Mouse (Mus musculus): ENCODE data around the gene Nek6.

GRCm38 (mm10) chr2:38586733-38587132 lies 75.3 kb downstream of the Nek6 start:
- TF ChIP-seq CTCF (conservative IDR thresholded peaks at IDR 0.05; ENCODE audit: insufficient read depth, insufficient read length, low read depth, low read length) (no peak), POLR2A (IDR thresholded peaks at IDR 0.05; ENCODE audit: low read depth, low read length) (no peak)
